In genomic region chr6:33631133-33631532, GRCm38 (mm10) we compare ENCODE assay signal across 24 mouse cellular contexts.
DNase-seq lines count a peak whose midpoint lies in the region; ATAC-seq and TF ChIP-seq lines count a peak whose summit lies in the region.
"Had no signal": no experiment of that assay in that cellular context is flagged by ENCODE, and none has a peak within 500 bp of the region (broad histone marks: within the 10 kb centered on the region; RNA-seq: fewer than 3 reads in every experiment).

No protein-coding gene starts in this region.

- no peak overlapping the region for H3K4me2 ChIP-seq in kidney, embryonic 16.5 days (replicated peaks; ENCODE audit: low read depth, low read length)
- H3K4me2 ChIP-seq in midbrain, postnatal 0 days (ENCODE audit: low read depth, low read length, poor library complexity, severe bottlenecking), result no peak overlapping the region

- no peak for TF ChIP-seq POLR2A in MEL (IDR thresholded peaks at IDR 0.05; ENCODE audit: control insufficient read depth in 1 of 2, insufficient read depth in 1 of 2, low read depth in 1 of 2, low read length in 2 of 2, poor library complexity in 1 of 2)

- TF ChIP-seq CTCF in MEL (IDR thresholded peaks at IDR 0.05 in 2 of 3, conservative IDR thresholded peaks at IDR 0.05 in 1 of 3; ENCODE audit: control insufficient read depth in 1 of 3, insufficient read depth in 1 of 3, low read depth in 2 of 3, low read length in 3 of 3, poor library complexity in 1 of 3, severe bottlenecking in 1 of 3), result no peak
- TF ChIP-seq CTCF in midbrain, postnatal 0 days (IDR thresholded peaks at IDR 0.05), result no peak

- H3K9ac ChIP-seq in MEL (ENCODE audit: control insufficient read depth, low read depth, low read length, poor library complexity, severe bottlenecking), result no peak overlapping the region
- no peak overlapping the region for H3K9ac ChIP-seq in kidney, embryonic 16.5 days (replicated peaks; ENCODE audit: low read length)
- no peak overlapping the region for H3K9ac ChIP-seq in midbrain, postnatal 0 days (replicated peaks; ENCODE audit: low read length, poor library complexity, severe bottlenecking)

- peaks cover 21% of the 10 kb centered on the region for H3K36me3 ChIP-seq in megakaryocyte, embryonic 14.5 days (replicated peaks; ENCODE audit: low read length)
- H3K36me3 ChIP-seq in MEL (ENCODE audit: control insufficient read depth in 1 of 2, insufficient read depth in 2 of 2, low read length in 2 of 2), result no peaks in the 10 kb centered on the region
- H3K36me3 ChIP-seq in kidney, embryonic 16.5 days (ENCODE audit: insufficient read depth, low read length), result no peaks in the 10 kb centered on the region
- H3K36me3 ChIP-seq in midbrain, postnatal 0 days (ENCODE audit: insufficient read depth, low read length), result no peaks in the 10 kb centered on the region

- no peak for TF ChIP-seq EP300 in MEL (IDR thresholded peaks at IDR 0.05; ENCODE audit: low read depth in 1 of 2, low read length in 2 of 2)

- H3K4me3 ChIP-seq in megakaryocyte, embryonic 14.5 days (replicated peaks), result peak overlapping the region; percentile 65
- no peak overlapping the region for H3K4me3 ChIP-seq in MEL (ENCODE audit: control insufficient read depth in 1 of 2, insufficient read depth in 1 of 2, low read depth in 2 of 2, low read length in 2 of 2)
- no peak overlapping the region for H3K4me3 ChIP-seq in kidney, embryonic 16.5 days (ENCODE audit: low read length)
- no peak overlapping the region for H3K4me3 ChIP-seq in midbrain, postnatal 0 days (ENCODE audit: low read depth, low read length)

- DNase-seq in 416B (ENCODE audit: low read depth) (peak; percentile 75), MEL (ENCODE audit: low read depth, low spot score) (peak; percentile 8)
- DNase-seq in adrenal gland, adult 18-20 months (ENCODE audit: low spot score in 2 of 2), result no peak
- no peak for DNase-seq in midbrain, postnatal 0 days (ENCODE audit: low spot score)
- DNase-seq: adrenal gland, adult 2 months; adrenal gland, adult 8-10 months; adrenal gland, postnatal 10 days; adrenal gland, postnatal 14 days; adrenal gland, postnatal 25 days; adrenal gland, postnatal 36 days; B cell, adult 2 months; cerebellum, adult 11 months; cerebellum, adult 11-12 months; cerebellum, adult 18-20 months; cerebellum, adult 2 months; cerebellum, adult 8-10 months had no signal

- H3K9me3 ChIP-seq in megakaryocyte, embryonic 14.5 days, result peaks cover 4% of the 10 kb centered on the region; the same call in 1 of the 2 replicates
- H3K9me3 ChIP-seq in MEL (replicated peaks; ENCODE audit: insufficient read depth, low read length), result no peaks in the 10 kb centered on the region
- H3K9me3 ChIP-seq in kidney, embryonic 16.5 days (ENCODE audit: low read length), result no peaks in the 10 kb centered on the region
- H3K9me3 ChIP-seq in midbrain, postnatal 0 days (ENCODE audit: low read length), result no peaks in the 10 kb centered on the region

- H3K27ac ChIP-seq in MEL (ENCODE audit: control insufficient read depth, low read depth, low read length), result no peak overlapping the region
- H3K27ac ChIP-seq in kidney, embryonic 16.5 days (ENCODE audit: low read length), result no peak overlapping the region
- H3K27ac ChIP-seq in midbrain, postnatal 0 days (ENCODE audit: low read depth, low read length), result no peak overlapping the region

- H3K4me1 ChIP-seq in megakaryocyte, embryonic 14.5 days, result peaks cover 59% of the 10 kb centered on the region
- H3K4me1 ChIP-seq in MEL (ENCODE audit: control insufficient read depth in 1 of 2, insufficient read depth in 2 of 2, low read length in 2 of 2), result no peaks in the 10 kb centered on the region
- H3K4me1 ChIP-seq in kidney, embryonic 16.5 days (ENCODE audit: insufficient read depth, low read length), result no peaks in the 10 kb centered on the region
- H3K4me1 ChIP-seq in midbrain, postnatal 0 days (ENCODE audit: insufficient read depth, low read length), result no peaks in the 10 kb centered on the region

- 92% methylated on average over 2 of the region's 2 CpGs for WGBS in kidney, embryonic 16.5 days
- 100% methylated on average over 2 of the region's 2 CpGs for WGBS in midbrain, postnatal 0 days

- H3K27me3 ChIP-seq in megakaryocyte, embryonic 14.5 days (replicated peaks), result no peaks in the 10 kb centered on the region
- no peaks in the 10 kb centered on the region for H3K27me3 ChIP-seq in MEL (ENCODE audit: control insufficient read depth in 1 of 2, insufficient read depth in 2 of 2, low read length in 2 of 2)
- no peaks in the 10 kb centered on the region for H3K27me3 ChIP-seq in kidney, embryonic 16.5 days (ENCODE audit: insufficient read depth, low read length)
- H3K27me3 ChIP-seq in midbrain, postnatal 0 days (ENCODE audit: insufficient read depth, low read length), result no peaks in the 10 kb centered on the region
- H3K27me3 ChIP-seq: CH12.LX, Patski had no signal

- no peak for ATAC-seq in megakaryocyte, adult 5-6 weeks (ENCODE audit: poor library complexity, severe bottlenecking)
- ATAC-seq in common myeloid progenitor, adult 5-6 weeks (replicated peaks; ENCODE audit: low read depth, poor library complexity, severe bottlenecking), result 0 out of 2 replicates have a peak, but pooled peaks have one; percentile 52
- ATAC-seq in kidney, embryonic 16.5 days (ENCODE audit: low FRiP score, low TSS enrichment), result no peak
- ATAC-seq in midbrain, postnatal 0 days (ENCODE audit: low FRiP score), result no peak
- ATAC-seq: activated CD4-positive, CD25-positive, alpha-beta regulatory T cell, adult 4 months; CD4-positive, CD25-positive, alpha-beta regulatory T cell, adult 4 months; Patski had no signal

- TF ChIP-seq RAD21 in MEL (IDR thresholded peaks at IDR 0.05; ENCODE audit: low read depth, low read length), result no peak

- H3K79me2 ChIP-seq in MEL (ENCODE audit: control insufficient read depth, insufficient read depth, low read length, poor library complexity), result no peaks in the 10 kb centered on the region

TF ChIP-seq in MEL, 35 proteins besides CTCF, POLR2A, EP300 and RAD21:
- TF ChIP-seq RCOR1 (IDR thresholded peaks at IDR 0.05; ENCODE audit: low read depth, low read length), result no peak
- TF ChIP-seq JUND (IDR thresholded peaks at IDR 0.05; ENCODE audit: low read depth, low read length), result no peak
- TF ChIP-seq BHLHE40 (IDR thresholded peaks at IDR 0.05; ENCODE audit: borderline replicate concordance, low read depth, low read length), result no peak
- no peak for TF ChIP-seq UBTF (IDR thresholded peaks at IDR 0.05; ENCODE audit: borderline replicate concordance, insufficient read depth, low read depth, low read length)
- no peak for TF ChIP-seq USF1 (IDR thresholded peaks at IDR 0.05; ENCODE audit: low read depth, low read length)
- TF ChIP-seq ZC3H11A (IDR thresholded peaks at IDR 0.05; ENCODE audit: low read depth, low read length), result no peak
- no peak for TF ChIP-seq KAT2A (conservative IDR thresholded peaks at IDR 0.05; ENCODE audit: low read depth, low read length)
- no peak for TF ChIP-seq TCF12 (IDR thresholded peaks at IDR 0.05; ENCODE audit: low read depth, low read length)
- no peak for TF ChIP-seq MYC (IDR thresholded peaks at IDR 0.05; ENCODE audit: low read depth, low read length)
- TF ChIP-seq MAX (IDR thresholded peaks at IDR 0.05; ENCODE audit: low read length), result no peak
- TF ChIP-seq MAFK (IDR thresholded peaks at IDR 0.05; ENCODE audit: borderline replicate concordance, low read depth, low read length), result no peak
- TF ChIP-seq NRF1 (IDR thresholded peaks at IDR 0.05; ENCODE audit: insufficient read depth, low read depth, low read length, poor library complexity, severe bottlenecking), result no peak
- no peak for TF ChIP-seq SIN3A (IDR thresholded peaks at IDR 0.05; ENCODE audit: low read length)
- TF ChIP-seq ETS1 (IDR thresholded peaks at IDR 0.05; ENCODE audit: low read depth, low read length), result no peak
- no peak for TF ChIP-seq MXI1 (IDR thresholded peaks at IDR 0.05; ENCODE audit: low read depth, low read length)
- no peak for TF ChIP-seq POLR2AphosphoS5 (IDR thresholded peaks at IDR 0.05; ENCODE audit: borderline replicate concordance, low read depth, low read length)
- TF ChIP-seq MYB (IDR thresholded peaks at IDR 0.05; ENCODE audit: low read depth, low read length), result no peak
- TF ChIP-seq USF2 (IDR thresholded peaks at IDR 0.05; ENCODE audit: borderline replicate concordance in 1 of 2, insufficient read depth in 1 of 2, low read depth in 1 of 2, low read length in 2 of 2), result no peak
- no peak for TF ChIP-seq NELFE (IDR thresholded peaks at IDR 0.05; ENCODE audit: low read depth, low read length)

Comparison
In these comparisons a context has a peak if more than half of its experiments do, and no peak if none do; other contexts are left out.
1. DNase-seq: peak in 416B (single experiment) and MEL (single experiment); none in adrenal gland, adult 18-20 months (0 of 2) and midbrain, postnatal 0 days (single experiment).